29 mouse cellular contexts compared by ENCODE assay signal in the genomic region with DNA sequence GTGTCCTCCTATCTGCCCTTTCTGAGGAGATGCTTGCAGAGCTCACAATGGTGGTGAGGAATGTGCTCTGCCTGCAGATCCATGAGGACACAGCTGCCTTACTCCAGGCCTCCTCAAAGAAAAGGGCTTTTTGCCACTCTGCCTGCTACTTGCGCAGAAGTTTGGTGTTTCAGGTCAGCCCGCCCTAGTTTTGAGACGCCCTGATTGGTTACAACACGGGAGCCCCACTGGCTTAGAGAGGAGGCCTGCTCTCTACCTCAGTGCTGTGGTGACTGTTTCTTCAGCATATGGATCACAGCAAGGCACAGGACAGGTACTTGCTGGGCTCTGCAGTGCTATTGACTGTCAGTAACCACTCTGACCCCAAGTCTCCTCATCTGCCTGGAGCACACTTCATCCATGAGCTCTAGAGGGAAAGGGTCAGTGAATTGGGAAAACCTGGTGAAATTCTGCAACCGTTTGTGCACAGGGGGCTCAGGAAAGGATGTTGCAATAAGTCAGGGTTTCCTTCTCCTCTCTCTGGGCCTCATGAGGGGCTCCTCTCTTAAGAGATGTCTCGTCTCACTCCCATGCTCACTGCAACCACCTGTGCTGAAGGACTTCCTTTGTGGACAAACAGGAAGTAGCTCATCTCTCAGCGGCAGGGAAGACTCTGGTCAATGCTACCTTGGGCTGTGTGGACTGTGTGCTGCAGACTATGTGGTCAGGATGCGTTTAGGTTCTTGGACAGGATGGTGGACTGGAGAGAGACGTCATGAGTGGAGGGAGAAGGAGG. TPM values are rescaled to one million over a fixed set of nuclear protein-coding genes. Genes with fewer than 3 reads are reported as not detected.
DNase-seq lines count a peak whose midpoint lies in the region; ATAC-seq and TF ChIP-seq lines count a peak whose summit lies in the region.
"Had no signal": no experiment of that assay in that cellular context is flagged by ENCODE, and none has a peak within 500 bp of the region (broad histone marks: within the 10 kb centered on the region; RNA-seq: fewer than 3 reads in every experiment).

No protein-coding gene starts in this region.

- H3K4me1 ChIP-seq in heart, postnatal 0 days (ENCODE audit: control insufficient read depth, insufficient read depth), result no peaks in the 10 kb centered on the region
- H3K4me1 ChIP-seq in thymus, adult 2 months (replicated peaks; ENCODE audit: control insufficient read depth, insufficient read depth, low read length), result peaks cover 45% of the 10 kb centered on the region
- H3K4me1 ChIP-seq: embryonic facial prominence, embryonic 13.5 days; heart, embryonic 15.5 days; hindbrain, embryonic 12.5 days; kidney, embryonic 15.5 days; midbrain, embryonic 15.5 days had no signal

- intact Hi-C loops in left cerebral cortex, postnatal 4 days (cut with DNase I), result no loop called here

- WGBS in heart, postnatal 0 days, result 58% methylated on average over 9 of the region's 9 CpGs
- 42% methylated on average over 9 of the region's 9 CpGs for WGBS in thymus, adult 2 months

- no peaks in the 10 kb centered on the region for H3K27me3 ChIP-seq in heart, postnatal 0 days (ENCODE audit: control insufficient read depth, insufficient read depth, low read length)
- H3K27me3 ChIP-seq in thymus, adult 2 months (ENCODE audit: control insufficient read depth, insufficient read depth, low read length), result no peaks in the 10 kb centered on the region
- H3K27me3 ChIP-seq: embryonic facial prominence, embryonic 13.5 days; heart, embryonic 15.5 days; hindbrain, embryonic 12.5 days; kidney, embryonic 15.5 days; midbrain, embryonic 15.5 days; Patski had no signal

- no peak overlapping the region for H3K9ac ChIP-seq in heart, postnatal 0 days (replicated peaks; ENCODE audit: low read depth, low read length)
- H3K9ac ChIP-seq: embryonic facial prominence, embryonic 13.5 days; forebrain, postnatal 0 days; heart, embryonic 15.5 days; hindbrain, embryonic 12.5 days; kidney, embryonic 15.5 days; liver, embryonic 14.5 days; midbrain, embryonic 15.5 days had no signal

- peak overlapping the region; percentile 25; the same call in 1 of the 2 replicates for H3K27ac ChIP-seq in heart, postnatal 0 days (ENCODE audit: low read depth)
- peak overlapping the region; percentile 97 for H3K27ac ChIP-seq in thymus, adult 2 months (ENCODE audit: control insufficient read depth, insufficient read depth, low read length)
- H3K27ac ChIP-seq: embryonic facial prominence, embryonic 13.5 days; gastrocnemius, adult 2 months; heart, embryonic 15.5 days; hindbrain, embryonic 12.5 days; kidney, embryonic 15.5 days; left cerebral cortex, adult 2 months; liver, embryonic 14.5 days; midbrain, embryonic 15.5 days had no signal

- no peak for DNase-seq in heart, postnatal 0 days (ENCODE audit: low spot score)
- DNase-seq in heart, adult 8-10 months (ENCODE audit: low spot score), result no peak
- peak; percentile 46 for DNase-seq in 416B (ENCODE audit: low read depth)
- peak; percentile 22 for DNase-seq in thymus, adult 2 months
- DNase-seq in neural tube, embryonic 10.5 days (ENCODE audit: extremely low spot score, low spot score), result no peak
- no peak for DNase-seq in left cerebral cortex, postnatal 4 days
- DNase-seq in gastrocnemius, adult 18-20 months (ENCODE audit: low spot score), result no peak
- DNase-seq: adrenal gland, adult 8-10 months; cerebellum, adult 9-10 months; forebrain, postnatal 0 days; gastrocnemius, adult 2 months; heart, adult 18-20 months; kidney, postnatal 4 days; layer of hippocampus, adult 9-11 months; lung, postnatal 10 days; right cerebral cortex, postnatal 25 days had no signal

- no peak for TF ChIP-seq EP300 in heart, postnatal 0 days (IDR thresholded peaks at IDR 0.05; ENCODE audit: low read depth)

- TF ChIP-seq CTCF in heart, postnatal 0 days (IDR thresholded peaks at IDR 0.05; ENCODE audit: low read depth), result no peak
- no peak for TF ChIP-seq CTCF in thymus, adult 2 months (IDR thresholded peaks at IDR 0.05; ENCODE audit: borderline replicate concordance, control insufficient read depth, extremely low read depth, insufficient read depth, low read length, poor library complexity)

- ATAC-seq in heart, postnatal 0 days (ENCODE audit: insufficient read depth, low read depth), result no peak
- peak; percentile 29 for ATAC-seq in granulocyte monocyte progenitor cell, adult 5-6 weeks (replicated peaks; ENCODE audit: poor library complexity, severe bottlenecking)
- ATAC-seq: forebrain, postnatal 0 days; intestine, embryonic 16.5 days; midbrain, embryonic 15.5 days; Patski had no signal

- H3K9me3 ChIP-seq in heart, postnatal 0 days (replicated peaks; ENCODE audit: control insufficient read depth, low read length), result no peaks in the 10 kb centered on the region
- H3K9me3 ChIP-seq: embryonic facial prominence, embryonic 13.5 days; heart, embryonic 15.5 days; hindbrain, embryonic 12.5 days; kidney, embryonic 15.5 days; midbrain, embryonic 15.5 days had no signal

- H3K4me3 ChIP-seq in heart, postnatal 0 days (ENCODE audit: low read depth, low read length), result no peak overlapping the region
- H3K4me3 ChIP-seq in thymus, adult 2 months (ENCODE audit: control insufficient read depth, insufficient read depth, low read length), result no peak overlapping the region
- H3K4me3 ChIP-seq: embryonic facial prominence, embryonic 13.5 days; gastrocnemius, adult 2 months; heart, embryonic 15.5 days; hindbrain, embryonic 12.5 days; kidney, embryonic 15.5 days; left cerebral cortex, adult 2 months; midbrain, embryonic 15.5 days; myocyte had no signal

- no peak for TF ChIP-seq POLR2A in thymus, adult 2 months (IDR thresholded peaks at IDR 0.05; ENCODE audit: control insufficient read depth, extremely low read depth, insufficient read depth, low read length, poor library complexity)

- no peak overlapping the region for H3K4me2 ChIP-seq in heart, postnatal 0 days (ENCODE audit: low read depth, low read length)
- H3K4me2 ChIP-seq: embryonic facial prominence, embryonic 13.5 days; heart, embryonic 15.5 days; hindbrain, embryonic 12.5 days; kidney, embryonic 15.5 days; midbrain, embryonic 15.5 days had no signal

- H3K36me3 ChIP-seq in heart, postnatal 0 days (replicated peaks; ENCODE audit: control insufficient read depth, insufficient read depth, low read length), result no peaks in the 10 kb centered on the region
- no peaks in the 10 kb centered on the region for H3K36me3 ChIP-seq in thymus, adult 2 months (ENCODE audit: control insufficient read depth, insufficient read depth, low read length)
- H3K36me3 ChIP-seq: embryonic facial prominence, embryonic 13.5 days; heart, embryonic 15.5 days; hindbrain, embryonic 12.5 days; kidney, embryonic 15.5 days; midbrain, embryonic 15.5 days had no signal

RNA-seq across cellular contexts. Expression of a gene that starts 15.3 kb away (rescaled TPM):
- 0.99 and 1.2 TPM in 2 replicates for total RNA-seq in heart, postnatal 0 days (2014; rRNA removed; ENCODE audit: low replicate concordance)
- polyA plus RNA-seq in heart, postnatal 0 days (2015; fragmentation: Nextera tagmentation; extraction: Ambion mirVana), result 0.68 and 0.77 TPM in 2 replicates
- total RNA-seq in heart, adult 8-10 months (2022), result under 1 TPM; 0.57 to 0.78 (median 0.63) TPM
- total RNA-seq in granulocyte monocyte progenitor cell, adult 5-6 weeks (2014; fragmentation: Nextera tagmentation), result 76.9 and 91.0 TPM in 2 replicates
- 62.4 and 64.6 TPM in 2 replicates for total RNA-seq in granulocyte monocyte progenitor cell, adult 5-6 weeks (2017)
- 87.7 and 95.6 TPM in 2 replicates for polyA plus RNA-seq in thymus, adult 2 months (2012; rRNA removed)
- 1 to 10 TPM in 1 of 2 experiments, under 1 TPM in 1; 0.83 to 2.9 TPM for total RNA-seq in left cerebral cortex, postnatal 4 days (2021)
- total RNA-seq in gastrocnemius, adult 18-20 months (2021), result under 1 TPM; 0.14 to 0.53 TPM
- polyA plus RNA-seq: myocyte had no signal

RNA-seq across cellular contexts. Expression of a gene that starts 46.0 kb away (rescaled TPM):
- 0.08 and 0.46 TPM in 2 replicates for total RNA-seq in heart, postnatal 0 days (2014; rRNA removed; ENCODE audit: low replicate concordance)
- polyA plus RNA-seq in heart, postnatal 0 days (2015; fragmentation: Nextera tagmentation; extraction: Ambion mirVana), result 0.19 and 0.51 TPM in 2 replicates
- total RNA-seq in heart, adult 8-10 months (2022), result under 1 TPM in 1 of 4 experiments, not detected in 3; 0.23 TPM
- total RNA-seq in granulocyte monocyte progenitor cell, adult 5-6 weeks (2014; fragmentation: Nextera tagmentation), result 4.2 TPM in 1 of 2 replicates, not detected in the other
- 0.43 and 1.0 TPM in 2 replicates for total RNA-seq in granulocyte monocyte progenitor cell, adult 5-6 weeks (2017)
- 8.2 and 9.6 TPM in 2 replicates for polyA plus RNA-seq in thymus, adult 2 months (2012; rRNA removed)
- total RNA-seq in left cerebral cortex, postnatal 4 days (2021), result not detected
- not detected for total RNA-seq in gastrocnemius, adult 18-20 months (2021)
- total RNA-seq: ES-E14; forebrain, postnatal 0 days; gastrocnemius, adult 2 months; left cerebral cortex, adult 2 months; megakaryocyte-erythroid progenitor cell, adult 5-6 weeks had no signal
- polyA plus RNA-seq: forebrain, postnatal 0 days; hindbrain, embryonic 12.5 days; midbrain, embryonic 15.5 days had no signal

Comparison
In these comparisons a context has a peak if more than half of its experiments do, and no peak if none do; other contexts are left out.
1. DNase-seq: peak in 416B (single experiment) and thymus, adult 2 months (single experiment); none in heart, postnatal 0 days (single experiment), heart, adult 8-10 months (single experiment), neural tube, embryonic 10.5 days (single experiment), left cerebral cortex, postnatal 4 days (single experiment) and gastrocnemius, adult 18-20 months (single experiment).
2. RNA of a gene that starts 15.3 kb away (total RNA-seq): 62.4 to 91.0 TPM in granulocyte monocyte progenitor cell, adult 5-6 weeks; 0.83 to 2.9 TPM in left cerebral cortex, postnatal 4 days, 0.99 to 1.2 TPM in heart, postnatal 0 days, 0.57 to 0.78 TPM in heart, adult 8-10 months and 0.14 to 0.53 TPM in gastrocnemius, adult 18-20 months; every median in the first group is over 10 times any median in the second.